Mouse (Mus musculus) limb, embryonic 12.5 days (tissue): Measurements from ENCODE around the gene Nup62. TPM values are rescaled to one million over a fixed set of nuclear protein-coding genes. Genes with fewer than 3 reads are reported as not detected.

Source experiments
- ATAC-seq: fragments of 200-750 bp; cut with Nextera tagmentation; 2 replicates; pipeline ENCODE4 v1.8.0; 2017; ENCODE audit warnings: low read depth, moderate TSS enrichment; ENCODE audit not compliant: insufficient number of reproducible peaks, insufficient read depth, low FRiP score, low TSS enrichment
- H3K27ac ChIP-seq: fragments of 300-500 bp; sonication (generic); 2 replicates; pipeline ENCODE4 v1.5.1; 2016; ENCODE audit warnings: mild to moderate bottlenecking, moderate library complexity
- H3K27me3 ChIP-seq: fragments of 300-500 bp; sonication (generic); 2 replicates; pipeline ENCODE4 v1.6.1; 2016; ENCODE audit warnings: mild to moderate bottlenecking, moderate library complexity
- H3K36me3 ChIP-seq: fragments of 300-500 bp; sonication (generic); 2 replicates; pipeline ENCODE4 v1.6.1; 2016; ENCODE audit warnings: mild to moderate bottlenecking, moderate library complexity
- H3K4me1 ChIP-seq: fragments of 300-500 bp; sonication (generic); replicated peaks from 2 replicates; pipeline ENCODE4 v1.6.1; 2016
- H3K4me2 ChIP-seq: fragments of 300-500 bp; sonication (generic); 2 replicates; pipeline ENCODE4 v1.6.1; 2016; ENCODE audit warnings: mild to moderate bottlenecking, moderate library complexity
- H3K4me3 ChIP-seq: fragments of 300-500 bp; sonication (generic); replicated peaks from 2 replicates; pipeline ENCODE4 v1.5.1; 2016; ENCODE audit warnings: mild to moderate bottlenecking
- H3K9ac ChIP-seq: fragments of 300-500 bp; sonication (generic); replicated peaks from 2 replicates; pipeline ENCODE4 v1.6.1; 2016; ENCODE audit warnings: mild to moderate bottlenecking, moderate library complexity
- H3K9me3 ChIP-seq: fragments of 300-500 bp; sonication (generic); 2 replicates; pipeline ENCODE4 v1.6.1; 2016; ENCODE audit warnings: mild to moderate bottlenecking, moderate library complexity
- WGBS: fragments of 180-500 bp; shearing (Covaris S2); methylation state at CpG from one replicate; pipeline ENCODE4 v1.1.7; 2016; 5-methylcytosine and 5-hydroxymethylcytosine counted together
- polyA plus RNA-seq: library from polyadenylated mRNA; unstranded; fragments of >200 nt; fragmentation: Nextera tagmentation; extraction: Ambion mirVana; gene quantifications from 2 replicates; pipeline ENCODE4 v1.2.1, GENCODE M21; 2016

Nup62 gene
- polyA plus RNA-seq, 1 experiment from 2014 or later = 105 TPM

DNA sequence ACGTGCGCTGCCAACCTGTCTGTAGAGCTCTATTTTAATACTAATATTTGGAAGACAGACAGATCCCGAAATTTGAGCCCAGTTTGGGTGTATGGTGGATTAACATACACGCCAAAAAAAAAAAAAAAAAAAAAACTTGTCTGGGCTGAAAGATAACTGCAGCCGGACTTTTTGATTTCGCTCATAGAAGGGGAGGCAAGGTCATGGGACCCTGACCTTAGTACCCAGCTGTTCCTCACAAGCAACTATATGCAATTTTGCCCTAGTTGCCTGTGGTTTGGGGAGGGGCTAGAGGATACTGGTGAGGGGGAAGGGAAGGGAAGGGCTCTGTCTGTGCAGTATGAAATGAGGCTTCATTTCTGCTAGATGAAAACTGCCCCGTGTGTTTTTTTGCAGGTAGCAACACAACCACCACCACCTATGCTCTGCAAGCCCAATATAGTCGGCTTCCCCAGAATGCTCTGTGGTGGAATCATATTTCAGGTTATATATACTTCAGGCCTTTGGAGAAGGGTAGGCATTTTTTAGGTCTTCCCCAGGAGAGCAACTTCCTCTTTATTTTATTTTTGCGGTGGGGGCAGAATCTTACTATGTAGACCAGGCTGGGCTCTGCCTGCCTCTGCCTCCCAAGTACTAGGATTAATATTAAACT, 40.5 kb downstream of the Nup62 start:
- peak overlapping the region; percentile 73; the same call in 1 of the 2 replicates for H3K9ac ChIP-seq
- no peaks in the 10 kb centered on the region for H3K9me3 ChIP-seq
- peak overlapping the region; percentile 89 for H3K27ac ChIP-seq
- peak overlapping the region; percentile 88 for H3K4me2 ChIP-seq
- H3K4me1 ChIP-seq = peaks cover 50% of the 10 kb centered on the region
- H3K4me3 ChIP-seq = peak overlapping the region; percentile 67
- WGBS = 63% methylated on average over 9 of the region's 9 CpGs
- peaks cover 31% of the 10 kb centered on the region for H3K36me3 ChIP-seq
- no peaks in the 10 kb centered on the region for H3K27me3 ChIP-seq
- no peak for ATAC-seq

DNA sequence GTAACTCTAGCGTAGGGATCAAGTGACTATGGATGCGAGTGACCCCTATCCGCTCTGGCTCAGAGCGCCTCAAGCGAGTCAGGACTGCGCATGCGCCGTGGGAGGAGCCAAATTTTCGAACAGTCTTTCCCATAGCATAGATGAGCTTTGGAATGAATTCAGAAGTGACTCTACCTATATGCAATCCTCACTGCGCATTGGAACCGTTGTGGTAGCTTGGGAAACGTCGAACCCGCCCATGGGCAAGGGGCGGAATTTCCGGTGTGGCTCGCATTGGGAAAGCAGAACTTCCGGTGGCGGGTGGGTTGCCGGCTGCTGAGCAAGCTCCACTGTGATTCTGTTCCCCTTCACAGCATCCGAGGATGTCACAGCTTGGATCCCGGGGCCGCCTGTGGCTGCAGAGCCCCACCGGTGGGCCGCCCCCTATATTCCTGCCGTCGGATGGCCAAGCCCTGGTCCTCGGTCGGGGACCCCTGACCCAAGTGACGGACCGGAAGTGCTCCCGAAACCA, 41.2 kb downstream of the Nup62 start, which contains the start of gene Pnkp:
Gene Pnkp, plus strand, starts transcription at position 98 of the 511 bp plus-strand sequence.
- peaks cover 32% of the 10 kb centered on the region for H3K36me3 ChIP-seq
- peak within 1 kb of the TSS; percentile 73 for H3K9ac ChIP-seq
- peak within 1 kb of the TSS; percentile 89 for H3K27ac ChIP-seq
- under 1% methylated on average over 32 of the region's 32 CpGs for WGBS
- H3K27me3 ChIP-seq = no peaks in the 10 kb centered on the region
- peak within 1 kb of the TSS; percentile 67 for H3K4me3 ChIP-seq
- H3K4me1 ChIP-seq = peaks cover 50% of the 10 kb centered on the region
- ATAC-seq = peak; percentile 5; the same call in 1 of the 2 replicates
- peak within 1 kb of the TSS; percentile 88 for H3K4me2 ChIP-seq
- no peaks in the 10 kb centered on the region for H3K9me3 ChIP-seq

DNA sequence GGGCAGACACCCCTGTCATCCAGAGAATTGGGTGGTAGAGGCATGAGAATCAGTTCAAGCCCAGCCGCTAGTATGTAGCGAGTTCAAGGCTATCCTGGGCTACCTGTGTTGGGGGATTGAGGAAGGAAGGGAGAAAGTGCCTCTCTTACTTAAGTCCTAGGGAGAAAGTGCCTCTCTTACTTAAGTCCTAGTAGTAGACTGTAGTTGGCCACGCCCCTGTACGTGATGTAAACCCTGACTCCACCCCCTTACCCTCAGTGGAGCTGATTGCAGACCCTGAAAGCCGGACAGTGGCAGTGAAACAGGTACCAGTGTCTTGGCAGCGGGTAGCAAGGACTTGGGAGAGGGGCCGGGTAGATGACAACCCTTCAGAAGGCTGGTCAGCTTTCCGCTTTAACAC, 42.0 kb downstream of the Nup62 start:
- no peaks in the 10 kb centered on the region for H3K9me3 ChIP-seq
- peak overlapping the region; percentile 73; the same call in 1 of the 2 replicates for H3K9ac ChIP-seq
- peaks cover 33% of the 10 kb centered on the region for H3K36me3 ChIP-seq
- peaks cover 45% of the 10 kb centered on the region for H3K4me1 ChIP-seq
- peak overlapping the region; percentile 67 for H3K4me3 ChIP-seq
- no peaks in the 10 kb centered on the region for H3K27me3 ChIP-seq
- 23% methylated on average over 8 of the region's 8 CpGs for WGBS
- H3K4me2 ChIP-seq = peak overlapping the region; percentile 88
- no peak for ATAC-seq
- peak overlapping the region; percentile 50; the same call in 1 of the 2 replicates for H3K27ac ChIP-seq

GRCm38 (mm10) chr7:44859896-44860295, 44.0 kb downstream of the Nup62 start:
- Histone ChIP-seq H3K4me3 (no peak overlapping the region), H3K9ac (no peak overlapping the region), H3K27ac (no peak overlapping the region), H3K9me3 (no peaks in the 10 kb centered on the region), H3K27me3 (no peaks in the 10 kb centered on the region), H3K4me2 (no peak overlapping the region), H3K36me3 (peaks cover 50% of the 10 kb centered on the region), H3K4me1 (peaks cover 30% of the 10 kb centered on the region)
- 92% methylated on average over 11 of the region's 11 CpGs for WGBS
- no peak for ATAC-seq

GRCm38 (mm10) chr7:44860576-44861428, 44.9 kb downstream of the Nup62 start:
- Histone ChIP-seq H3K36me3 (peaks cover 59% of the 10 kb centered on the region), H3K27me3 (no peaks in the 10 kb centered on the region), H3K9ac (no peak overlapping the region), H3K9me3 (no peaks in the 10 kb centered on the region), H3K4me3 (no peak overlapping the region), H3K4me1 (peaks cover 33% of the 10 kb centered on the region), H3K27ac (peak overlapping the region; percentile 64), H3K4me2 (no peak overlapping the region)
- ATAC-seq = no peak
- 63% methylated on average over 22 of the region's 22 CpGs for WGBS

DNA sequence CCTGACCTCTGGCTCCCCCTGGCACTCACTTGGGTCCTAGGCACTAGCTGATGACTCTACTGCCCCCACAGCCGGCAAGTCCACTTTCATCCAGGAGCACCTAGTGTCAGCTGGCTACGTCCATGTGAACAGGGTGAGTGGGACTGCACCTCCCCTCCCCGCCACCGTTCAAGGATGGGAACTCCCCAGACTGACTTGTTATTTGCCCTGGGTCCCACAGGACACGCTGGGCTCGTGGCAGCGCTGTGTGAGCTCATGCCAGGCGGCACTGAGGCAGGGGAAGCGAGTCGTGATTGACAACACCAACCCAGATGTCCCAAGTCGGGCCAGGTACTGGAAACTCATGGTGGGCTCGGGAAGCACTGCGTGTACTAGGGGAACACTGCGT, 45.5 kb downstream of the Nup62 start:
- Histone ChIP-seq H3K27me3 (no peaks in the 10 kb centered on the region), H3K4me1 (peaks cover 37% of the 10 kb centered on the region), H3K36me3 (peaks cover 66% of the 10 kb centered on the region), H3K9ac (no peak overlapping the region), H3K9me3 (no peaks in the 10 kb centered on the region), H3K4me2 (no peak overlapping the region), H3K27ac (0 out of 2 replicates have a peak overlapping the region, but pooled peaks have one; percentile 64), H3K4me3 (no peak overlapping the region)
- 86% methylated on average over 14 of the region's 14 CpGs for WGBS
- ATAC-seq = no peak

GRCm38 (mm10) chr7:44862434-44862833, 46.5 kb downstream of the Nup62 start:
- H3K36me3 ChIP-seq = peaks cover 76% of the 10 kb centered on the region
- H3K4me1 ChIP-seq = peaks cover 43% of the 10 kb centered on the region
- 89% methylated on average over 8 of the region's 8 CpGs for WGBS
- H3K4me3 ChIP-seq = no peak overlapping the region
- H3K27me3 ChIP-seq = no peaks in the 10 kb centered on the region
- H3K9ac ChIP-seq = no peak overlapping the region
- H3K9me3 ChIP-seq = no peaks in the 10 kb centered on the region
- H3K4me2 ChIP-seq = no peak overlapping the region
- no peak for ATAC-seq
- H3K27ac ChIP-seq = no peak overlapping the region

- Histone ChIP-seq H3K27ac (no peak overlapping the region), H3K36me3 (peaks cover 77% of the 10 kb centered on the region), H3K4me2 (no peak overlapping the region), H3K9me3 (no peaks in the 10 kb centered on the region), H3K4me1 (peaks cover 43% of the 10 kb centered on the region), H3K9ac (no peak overlapping the region), H3K4me3 (no peak overlapping the region), H3K27me3 (no peaks in the 10 kb centered on the region)
- 88% methylated on average over 14 of the region's 14 CpGs for WGBS
- no peak for ATAC-seq
These were observed 47.3 kb downstream of the Nup62 start for GRCm38 (mm10) chr7:44863210-44863609.

DNA sequence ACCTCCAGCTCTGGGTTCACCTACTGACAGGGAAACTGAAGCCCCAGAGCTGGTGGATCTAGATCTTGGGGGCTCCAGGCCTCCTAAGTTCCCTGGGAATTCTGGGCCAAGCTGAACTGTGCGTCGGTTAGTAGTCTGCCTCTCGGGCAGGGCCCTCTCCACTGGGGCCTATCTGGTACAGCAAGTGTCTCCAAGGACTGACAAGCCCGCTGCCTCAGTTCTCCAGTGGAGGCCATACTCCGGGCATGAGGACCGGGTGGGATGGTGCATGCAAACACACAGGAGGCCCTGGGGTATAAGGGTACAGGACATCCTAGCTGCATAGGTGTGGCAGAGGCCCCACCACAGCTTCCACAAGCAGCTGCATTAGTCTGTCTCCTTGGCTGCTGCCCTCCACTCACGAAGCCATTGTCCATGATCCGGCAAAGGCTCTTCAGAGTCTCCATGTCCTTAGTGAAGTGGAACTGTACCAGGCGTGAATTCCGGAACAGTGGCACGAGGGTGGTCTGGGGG, 48.1 kb downstream of the Nup62 start:
- H3K27me3 ChIP-seq = no peaks in the 10 kb centered on the region
- no peak overlapping the region for H3K4me3 ChIP-seq
- no peak for ATAC-seq
- no peak overlapping the region; the same call in 1 of the 2 replicates for H3K9ac ChIP-seq
- peaks cover 75% of the 10 kb centered on the region for H3K36me3 ChIP-seq
- H3K4me1 ChIP-seq = peaks cover 41% of the 10 kb centered on the region
- H3K9me3 ChIP-seq = no peaks in the 10 kb centered on the region
- WGBS = 88% methylated on average over 11 of the region's 11 CpGs
- H3K27ac ChIP-seq = no peak overlapping the region
- H3K4me2 ChIP-seq = no peak overlapping the region

DNA sequence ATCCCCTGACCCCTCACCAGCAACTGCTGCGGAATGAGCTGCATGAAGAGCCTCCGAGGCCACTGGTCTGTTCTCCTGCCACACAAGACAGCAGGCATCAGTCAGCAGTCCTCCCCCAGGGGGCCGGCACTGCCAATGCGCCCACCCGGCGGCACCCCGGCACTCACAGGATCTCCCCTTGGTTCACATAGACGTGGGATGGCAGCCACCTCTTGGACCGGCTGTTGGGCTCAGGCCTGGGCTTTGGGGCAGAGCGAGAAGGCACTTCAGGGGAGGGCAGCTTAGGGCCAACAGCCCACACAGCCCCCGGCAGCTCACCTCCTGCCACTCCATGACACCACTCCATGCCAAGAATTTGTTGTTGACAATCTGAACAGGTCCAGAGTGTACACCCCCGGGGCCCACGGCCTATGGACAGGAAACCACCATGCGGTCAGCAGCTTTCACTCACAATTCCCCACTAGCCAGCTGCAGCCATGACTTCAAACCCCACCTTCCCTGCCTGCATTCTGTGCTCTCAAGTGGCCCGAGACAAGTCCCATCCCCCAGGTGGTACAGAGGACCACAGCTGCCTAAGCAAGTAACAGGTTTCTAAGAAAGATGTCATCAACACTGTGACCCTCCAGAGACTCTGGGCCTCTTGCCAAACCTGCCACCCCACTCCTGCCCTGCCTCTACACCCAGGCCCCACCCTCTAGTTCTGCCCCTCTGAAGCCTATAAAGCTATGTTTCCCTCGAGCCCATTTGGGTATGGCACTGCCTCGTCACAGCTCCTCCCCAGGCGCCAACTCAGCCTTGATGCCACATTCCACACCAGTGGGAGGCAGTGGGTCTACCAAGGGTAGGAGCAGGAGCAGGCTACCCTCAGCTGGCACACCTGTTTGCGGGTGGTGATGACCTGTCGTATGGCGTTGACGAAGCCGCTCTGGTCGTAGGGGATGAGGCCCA, 49.0 kb downstream of the Nup62 start:
- 85% methylated on average over 24 of the region's 24 CpGs for WGBS
- Histone ChIP-seq H3K4me3 (no peak overlapping the region), H3K27me3 (no peaks in the 10 kb centered on the region), H3K27ac (0 out of 2 replicates have a peak overlapping the region, but pooled peaks have one; percentile 12), H3K4me2 (no peak overlapping the region), H3K4me1 (peaks cover 41% of the 10 kb centered on the region), H3K9me3 (no peaks in the 10 kb centered on the region), H3K36me3 (peaks cover 70% of the 10 kb centered on the region), H3K9ac (no peak overlapping the region)
- no peak for ATAC-seq
